Mouse (Mus musculus): ENCODE results near the gene Cxcr1. TPM values are rescaled to one million over a fixed set of nuclear protein-coding genes. Genes with fewer than 3 reads are reported as not detected.
"Not testable (repeated sequence)": the region's sequence is repeated elsewhere in the genome, so short reads cannot be mapped to it uniquely, and the experiment has no call there.

Gene Cxcr1
- total RNA-seq, 2 experiments from 2014 or later = not detected

DNA sequence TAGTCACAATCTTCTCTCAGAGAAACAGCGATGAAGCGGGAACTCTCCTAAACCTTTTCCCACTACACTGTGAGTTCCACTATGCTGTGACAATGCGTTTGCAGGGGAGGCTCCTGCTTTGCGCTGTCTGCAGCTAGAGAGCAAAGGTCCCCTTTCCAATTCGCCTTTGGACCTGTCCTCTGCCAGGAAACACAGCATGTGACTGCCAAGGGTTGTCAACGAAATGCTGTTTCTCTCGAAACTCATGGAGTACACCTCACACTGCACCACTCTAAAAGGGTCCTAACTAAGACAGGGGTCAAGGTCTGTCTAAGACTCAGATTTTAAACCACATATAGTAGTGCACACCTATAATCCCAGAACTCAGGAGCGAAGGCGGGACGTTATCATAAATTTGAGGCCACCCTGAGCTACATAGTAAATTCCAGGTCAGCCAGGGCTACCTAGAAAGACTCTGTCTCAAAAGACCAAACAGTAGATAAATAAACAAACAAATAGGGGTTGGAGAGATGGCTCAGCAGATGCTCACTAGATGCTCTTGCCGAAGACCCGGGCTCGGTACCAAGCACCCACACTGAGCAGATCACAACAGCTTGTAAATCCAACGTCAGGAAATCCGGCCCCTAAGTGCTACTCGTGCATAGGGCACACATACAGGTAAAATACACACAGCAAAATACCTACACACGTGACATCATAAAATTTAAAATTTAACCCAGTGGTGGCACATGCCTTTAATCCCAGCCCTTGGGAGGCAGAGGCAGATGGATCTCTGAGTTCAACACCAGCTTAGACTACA lies 2.4 kb upstream of the Cxcr1 start:
- no peak for DNase-seq (ENCODE audit: low spot score in 2 of 2)

DNA sequence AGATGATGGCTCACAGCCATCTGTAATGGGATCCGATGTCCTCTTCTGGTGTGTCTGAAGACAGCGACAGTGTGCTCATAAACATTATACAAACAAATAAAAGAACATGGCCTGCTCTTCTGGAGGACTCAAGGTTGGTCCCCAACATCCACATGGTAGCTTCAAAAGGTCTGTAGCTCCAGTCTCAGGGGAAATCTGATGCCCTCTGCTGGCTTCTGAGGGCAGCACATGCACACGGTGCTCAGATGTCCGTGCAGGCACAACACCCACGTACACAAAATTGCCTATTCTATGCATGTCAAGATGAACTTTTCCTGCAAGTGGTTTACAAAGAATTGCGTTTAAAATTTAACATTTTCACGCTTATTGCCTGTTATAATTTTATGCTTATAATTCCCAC lies 1.5 kb upstream of the Cxcr1 start:
- no peak for DNase-seq (ENCODE audit: low spot score in 2 of 2)

DNA sequence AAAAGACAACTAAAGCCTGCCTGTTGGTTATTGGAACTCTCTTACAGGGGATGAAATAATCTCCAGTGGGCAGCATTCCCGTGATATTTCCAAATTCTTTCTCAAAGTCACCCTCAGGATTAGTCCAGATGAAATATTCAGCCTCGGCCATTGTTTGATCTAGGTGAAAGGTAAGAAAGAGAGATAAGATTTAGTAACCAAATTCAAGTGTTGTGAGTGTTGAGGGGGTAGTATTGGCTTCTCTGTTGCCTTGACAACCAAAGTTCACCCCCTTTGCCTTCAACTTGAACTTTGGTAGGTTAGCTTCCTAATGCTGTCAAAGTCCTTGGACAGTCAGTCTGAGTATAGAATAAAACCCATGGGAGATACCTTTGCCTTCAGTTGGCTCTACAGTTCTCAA lies 1.7 kb downstream of the Cxcr1 start:
- DNase-seq (ENCODE audit: low spot score in 2 of 2) = no peak

DNA sequence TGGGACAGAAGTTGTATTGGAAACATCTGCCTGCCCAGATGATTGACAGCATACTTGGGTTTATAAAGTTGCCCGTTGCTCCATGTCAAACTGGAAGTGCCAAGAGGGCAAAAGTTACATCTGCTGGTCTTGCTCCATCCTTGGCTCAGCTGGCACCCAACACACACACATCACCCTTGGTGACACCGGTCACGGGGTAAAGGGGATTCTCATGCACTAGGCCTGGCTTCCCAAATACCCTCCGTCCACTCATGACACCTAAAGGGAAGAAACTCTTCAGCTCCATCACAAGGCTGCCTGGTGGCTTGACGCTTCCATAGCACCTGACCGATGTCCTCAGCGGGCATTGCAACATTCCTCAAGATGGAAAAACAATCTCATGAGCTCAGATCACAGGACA lies 4.0 kb downstream of the Cxcr1 start:
- no peak for DNase-seq (ENCODE audit: low spot score in 2 of 2)

DNA sequence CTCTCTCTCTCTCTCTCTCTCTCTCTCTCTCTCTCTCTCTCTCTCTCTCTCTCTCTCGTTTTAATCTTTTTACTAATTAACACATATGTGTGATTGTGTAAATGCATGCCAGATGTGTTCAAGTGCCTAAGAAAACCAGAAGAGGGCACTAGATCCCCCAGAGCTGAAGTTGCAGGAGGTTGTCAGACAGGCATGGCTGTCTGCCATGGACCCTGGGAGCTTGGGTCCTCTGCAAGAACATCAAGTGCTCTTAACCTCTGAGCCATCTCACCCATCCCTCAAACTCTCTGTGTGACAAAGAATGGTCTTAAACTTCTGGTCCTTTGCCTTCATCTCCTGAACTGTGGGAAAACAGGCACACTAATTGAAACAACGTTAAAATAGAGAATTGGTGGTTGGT lies 11.4 kb downstream of the Cxcr1 start:
- DNase-seq (ENCODE audit: low spot score in 2 of 2) = no peak

DNA sequence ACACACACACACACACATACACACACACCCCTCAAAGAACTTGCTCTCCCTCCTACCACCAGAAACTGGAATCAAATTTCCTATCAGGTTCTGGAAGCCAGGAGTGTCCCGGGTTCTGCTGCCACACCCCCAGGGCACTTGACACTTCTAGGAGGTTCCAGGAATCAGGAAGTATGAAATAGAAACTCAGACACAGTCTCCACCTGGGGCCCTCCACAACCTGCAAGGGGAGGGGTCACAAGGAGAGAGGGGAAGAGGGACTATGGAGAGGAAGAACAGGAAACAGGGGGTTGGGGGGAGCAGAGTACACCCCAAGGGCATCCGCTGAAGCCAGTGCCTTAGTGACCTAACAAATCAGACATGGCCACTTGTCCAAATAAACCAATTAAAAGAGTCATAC lies 13.0 kb downstream of the Cxcr1 start:
- DNase-seq (ENCODE audit: low spot score in 2 of 2) = no peak

DNA sequence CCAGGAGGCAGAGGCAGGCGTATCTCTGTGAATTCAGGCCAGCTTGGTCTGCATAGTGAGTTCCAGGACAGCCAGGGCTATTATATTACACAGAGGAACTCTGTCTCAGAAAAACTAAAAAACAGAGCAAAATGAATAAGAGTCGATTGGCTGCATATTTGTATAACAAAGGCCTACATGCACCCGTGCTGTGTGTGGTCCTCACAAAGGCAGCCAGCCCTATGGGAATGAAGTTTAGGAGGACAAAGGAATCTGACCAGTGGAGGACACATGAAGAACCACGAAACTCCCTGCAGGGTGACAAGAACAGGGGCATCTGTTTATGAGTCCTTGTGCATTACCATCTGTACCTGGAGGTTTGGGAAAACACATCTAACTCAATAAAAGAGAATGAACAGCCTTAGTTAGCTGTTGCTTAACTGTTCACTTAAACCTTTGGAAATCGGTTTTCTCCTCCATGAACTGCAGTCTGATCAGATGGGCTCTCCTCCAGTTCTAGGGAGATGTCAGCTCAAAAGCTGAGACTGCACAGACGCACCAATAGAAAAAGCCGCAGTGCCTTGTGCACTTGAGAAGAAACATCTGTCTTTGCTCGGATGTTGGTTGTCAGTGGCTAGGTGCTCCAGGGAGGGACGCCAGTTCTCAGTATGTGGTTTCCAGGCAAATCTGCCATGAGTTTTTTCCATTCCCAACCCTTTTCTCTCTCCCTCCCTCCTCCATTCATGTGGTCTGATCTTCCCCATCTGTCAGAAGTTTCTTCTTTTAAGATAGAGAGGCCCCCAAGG lies 14.6 kb downstream of the Cxcr1 start:
- no peak for DNase-seq (ENCODE audit: low spot score in 2 of 2)

DNA sequence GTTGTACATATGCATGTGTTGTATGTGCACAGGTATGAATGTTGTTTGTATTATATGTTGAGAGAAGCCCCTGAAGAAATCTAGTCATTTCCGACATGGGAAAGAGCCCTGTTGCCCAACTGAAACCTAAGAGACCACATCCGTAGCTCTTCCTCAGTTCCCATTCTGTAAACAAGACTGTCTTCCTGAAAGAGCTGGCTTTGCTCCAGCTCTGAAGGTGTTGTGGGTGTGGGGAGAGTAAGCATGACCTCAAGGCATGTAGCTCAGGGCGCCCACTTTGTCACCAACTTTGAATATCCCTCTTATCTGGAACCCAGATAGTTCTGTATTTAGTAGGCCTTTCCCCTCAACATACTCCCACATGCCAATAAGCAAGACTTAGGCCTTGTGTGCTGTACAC lies 15.8 kb downstream of the Cxcr1 start:
- no peak for DNase-seq (ENCODE audit: low spot score in 2 of 2)

DNA sequence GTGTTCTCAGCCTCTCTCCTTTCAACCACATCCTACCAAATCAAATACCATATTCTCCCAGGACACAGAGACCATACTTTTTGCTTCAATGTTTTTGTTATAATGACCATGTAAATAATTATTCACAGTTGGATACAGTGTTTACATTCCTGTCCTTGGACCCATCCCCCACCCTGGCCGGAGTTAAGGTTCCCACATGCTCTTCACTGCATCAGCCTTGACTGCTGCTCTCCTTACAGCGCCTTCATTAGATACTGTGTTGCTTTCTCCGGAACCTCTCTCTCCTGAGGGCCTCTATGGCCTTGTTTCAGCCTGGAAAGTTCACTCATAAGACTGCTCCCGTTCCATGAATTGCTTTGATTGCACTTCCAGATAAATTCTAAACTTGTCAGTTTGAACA lies 18.7 kb downstream of the Cxcr1 start:
- DNase-seq (ENCODE audit: low spot score in 2 of 2) = no peak

DNA sequence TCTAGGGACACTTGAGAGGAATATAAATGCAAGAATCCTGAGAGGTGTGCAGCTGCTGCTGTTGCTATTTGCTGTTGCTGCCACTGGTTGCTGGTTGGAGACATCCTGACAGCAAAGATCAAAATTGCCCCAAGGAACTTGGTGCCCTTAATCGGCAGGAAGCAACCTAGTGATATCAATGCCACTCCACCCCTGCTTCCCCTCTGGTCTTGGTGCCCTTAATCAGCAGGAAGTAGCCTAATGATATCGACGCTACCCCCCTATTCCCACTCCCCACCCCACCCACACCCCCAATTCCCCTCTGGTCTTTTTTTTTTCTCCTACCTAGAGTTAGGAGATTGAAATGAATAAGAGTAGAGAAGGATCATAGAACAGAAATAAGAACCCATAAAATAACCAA lies 21.7 kb downstream of the Cxcr1 start:
- no peak for DNase-seq (ENCODE audit: low spot score in 2 of 2)

DNA sequence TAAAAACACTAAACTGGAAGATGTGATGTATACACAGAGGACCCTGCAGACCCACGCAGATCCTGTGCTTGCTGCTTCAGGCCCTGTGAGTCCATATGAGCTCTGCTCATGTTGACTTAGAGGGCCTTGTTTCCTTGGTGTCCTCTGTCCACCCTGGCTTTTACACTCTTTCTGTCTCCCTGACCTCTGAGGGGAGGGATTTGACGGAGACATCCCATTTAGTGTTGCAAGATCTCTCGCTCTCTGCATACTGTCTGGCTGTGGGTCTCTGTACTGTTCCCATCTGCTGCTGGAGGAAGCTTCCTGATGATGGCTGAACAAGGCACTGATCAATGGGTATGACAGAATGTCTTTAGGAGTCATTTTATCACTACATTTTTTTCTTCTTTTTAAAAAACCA lies 24.7 kb downstream of the Cxcr1 start:
- DNase-seq (ENCODE audit: low spot score in 2 of 2) = no peak

DNA sequence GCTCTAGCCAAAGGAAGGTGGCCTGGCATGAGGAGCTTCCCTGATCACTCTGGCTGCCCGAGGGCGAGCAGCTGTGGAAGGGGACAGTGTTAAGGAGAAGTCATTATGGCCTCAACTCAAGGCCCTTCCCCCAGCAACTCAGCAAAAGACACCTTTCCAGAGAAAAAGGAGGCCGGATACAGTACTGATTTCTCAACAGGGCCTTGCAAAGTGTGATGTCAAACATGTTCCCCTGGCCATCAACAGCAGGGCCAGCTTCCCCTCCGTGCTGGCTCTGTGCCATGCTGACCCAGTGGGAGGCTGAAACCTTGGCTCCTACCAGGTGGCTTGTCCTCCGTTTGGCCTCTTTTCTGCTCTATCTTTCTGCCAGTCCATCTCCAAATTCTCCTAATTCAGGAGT lies 27.3 kb downstream of the Cxcr1 start:
- DNase-seq (ENCODE audit: low spot score in 2 of 2) = no peak

DNA sequence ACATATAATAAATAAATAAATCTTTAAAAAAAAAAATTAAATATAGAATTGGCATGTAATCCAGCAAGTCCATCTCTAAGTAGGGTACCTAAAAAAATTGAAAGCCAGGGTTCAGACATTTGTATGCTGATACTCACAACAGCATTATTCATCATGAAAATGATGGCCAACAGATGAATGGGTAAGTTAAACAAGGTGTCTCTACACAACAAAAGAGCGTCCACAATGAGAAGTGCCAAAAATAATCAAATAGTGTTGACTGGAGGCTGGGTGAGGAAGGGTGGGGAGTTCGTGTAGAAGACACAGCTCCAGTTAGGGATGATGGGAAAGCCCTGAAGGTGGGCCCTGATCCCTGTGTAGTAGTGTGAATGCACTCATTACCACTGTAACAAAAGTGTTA lies 34.4 kb downstream of the Cxcr1 start:
- DNase-seq (ENCODE audit: low spot score in 2 of 2) = no peak

DNA sequence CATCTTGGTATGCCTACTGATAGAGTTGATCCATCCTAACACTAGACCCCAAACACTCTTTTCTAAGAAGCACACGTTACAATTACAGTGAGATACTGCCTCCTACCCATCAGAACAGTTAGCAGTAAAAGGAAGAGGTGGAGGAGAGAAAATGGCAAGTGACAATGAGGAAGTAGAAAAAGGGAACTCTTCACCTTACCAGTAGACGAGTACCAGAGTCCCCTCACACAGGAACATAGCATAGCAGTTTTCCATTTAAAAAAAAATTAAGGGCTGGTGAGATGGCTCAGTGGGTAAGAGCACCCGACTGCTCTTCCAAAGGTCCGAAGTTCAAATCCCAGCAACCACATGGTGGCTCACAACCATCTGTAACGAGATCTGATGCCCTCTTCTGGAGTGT lies 34.8 kb downstream of the Cxcr1 start:
- not testable (repeated sequence) for DNase-seq (ENCODE audit: low spot score in 2 of 2)

DNA sequence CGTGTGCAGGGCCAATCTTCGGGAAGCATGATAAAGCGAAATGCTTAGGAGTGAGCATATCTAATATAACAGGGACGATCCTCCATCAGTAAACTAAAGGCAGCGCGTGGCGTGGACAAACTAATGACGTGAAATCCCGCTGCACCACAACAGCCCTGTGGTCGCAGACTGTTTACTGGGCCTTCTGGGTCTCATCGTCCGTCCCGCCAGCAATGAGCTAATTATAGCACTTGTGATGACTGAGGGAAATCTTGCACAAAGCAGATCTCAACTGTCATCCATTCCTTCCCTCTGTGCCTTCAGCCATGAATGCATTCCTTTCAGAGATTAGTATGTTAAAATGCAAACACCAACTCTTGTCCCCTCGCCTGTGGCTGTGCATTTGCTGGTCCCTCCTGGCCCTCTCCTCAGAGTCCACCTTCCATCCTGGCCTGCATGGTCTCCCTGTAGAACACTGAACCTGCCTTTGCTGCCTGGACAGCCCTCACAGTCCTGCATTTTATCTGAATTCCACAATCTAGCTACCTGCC lies 38.0 kb downstream of the Cxcr1 start:
- DNase-seq (ENCODE audit: low spot score in 2 of 2) = no peak

DNA sequence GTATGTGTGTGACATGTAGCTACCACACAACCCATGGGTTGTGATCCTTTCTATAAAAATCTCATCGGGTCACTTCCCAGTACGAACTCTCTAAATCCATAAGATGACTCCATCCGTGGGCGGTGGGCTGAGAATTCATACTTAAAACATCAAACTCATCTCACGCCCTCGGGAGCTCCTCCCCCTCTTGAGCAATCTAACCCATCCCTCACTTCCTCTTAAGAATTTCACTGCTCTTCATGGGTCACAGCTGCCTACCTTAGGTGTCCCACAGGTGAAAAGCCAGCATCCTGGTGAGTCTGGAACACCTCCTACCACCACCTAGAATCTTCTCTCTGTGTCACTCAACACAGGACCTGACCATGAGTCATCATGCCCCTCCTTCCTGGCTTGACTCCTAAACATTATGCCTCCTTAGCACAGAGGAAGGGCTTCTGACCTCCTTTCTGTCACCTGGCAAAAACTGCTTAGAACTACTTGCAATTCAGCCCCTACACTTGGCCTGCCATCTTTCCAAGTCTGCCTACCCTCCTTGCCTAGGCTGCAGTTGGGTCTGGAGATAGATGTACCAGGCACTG lies 38.9 kb downstream of the Cxcr1 start:
- no peak for DNase-seq (ENCODE audit: low spot score in 2 of 2)

DNA sequence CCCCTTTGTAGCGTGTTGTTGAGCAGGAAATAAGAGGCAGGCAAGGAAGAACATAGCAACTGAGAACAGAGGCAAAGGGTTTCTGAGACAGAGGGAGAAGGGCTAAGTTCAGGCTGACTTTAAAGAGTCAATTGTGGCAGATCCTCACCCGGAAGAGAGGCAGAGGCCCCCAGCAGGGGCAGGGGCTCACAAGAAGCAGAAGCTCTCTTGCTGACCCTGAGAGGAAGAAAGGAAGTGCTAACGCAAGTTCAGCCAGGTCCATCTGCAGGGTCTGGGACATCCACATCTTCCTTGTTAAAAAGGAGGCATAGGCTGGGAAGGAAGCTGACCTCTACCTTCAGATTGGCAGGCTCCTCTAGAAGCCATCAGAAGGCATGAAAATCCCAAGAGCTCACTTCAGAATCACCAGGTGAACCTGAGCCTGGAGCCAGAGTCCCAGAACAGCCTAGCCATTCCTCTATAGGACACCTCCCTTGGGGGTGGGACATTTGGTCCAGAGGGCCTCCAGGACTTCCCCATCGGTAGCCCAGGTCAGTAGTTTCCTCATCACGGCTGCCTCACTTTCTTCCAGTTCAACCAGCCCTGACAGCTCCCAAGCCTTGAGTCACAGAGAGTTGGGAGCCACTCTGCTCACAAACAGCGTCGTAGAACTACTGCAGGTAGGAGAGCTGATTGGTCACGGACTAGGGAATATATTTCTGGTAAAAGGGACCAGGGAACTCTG lies 40.8 kb downstream of the Cxcr1 start, which contains the start of gene Cxcr2:
Gene Cxcr2, plus strand, starts transcription at position 529 of the 724 bp plus-strand sequence.
- no peak for DNase-seq (ENCODE audit: low spot score in 2 of 2)

DNA sequence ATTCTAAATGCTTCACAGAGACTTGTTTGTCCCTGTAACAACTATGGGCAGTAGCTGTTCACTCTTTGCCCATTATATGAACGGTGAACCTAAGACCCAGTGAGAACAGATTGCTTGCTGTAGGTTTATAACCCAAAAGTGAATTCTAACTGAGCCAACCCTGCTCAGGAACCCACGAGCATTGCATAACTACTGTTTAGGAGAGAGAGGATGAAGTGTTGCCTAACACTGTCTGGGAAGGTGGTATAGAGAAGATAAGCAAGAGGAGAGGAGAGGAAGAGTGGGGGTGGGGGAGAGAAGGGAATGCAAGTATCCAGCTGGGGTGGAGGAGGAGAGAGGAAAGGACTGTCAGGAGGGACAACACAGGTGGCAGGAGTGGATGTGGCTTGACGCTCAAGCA lies 43.3 kb downstream of the Cxcr1 start:
- no peak for DNase-seq (ENCODE audit: low spot score in 2 of 2)

DNA sequence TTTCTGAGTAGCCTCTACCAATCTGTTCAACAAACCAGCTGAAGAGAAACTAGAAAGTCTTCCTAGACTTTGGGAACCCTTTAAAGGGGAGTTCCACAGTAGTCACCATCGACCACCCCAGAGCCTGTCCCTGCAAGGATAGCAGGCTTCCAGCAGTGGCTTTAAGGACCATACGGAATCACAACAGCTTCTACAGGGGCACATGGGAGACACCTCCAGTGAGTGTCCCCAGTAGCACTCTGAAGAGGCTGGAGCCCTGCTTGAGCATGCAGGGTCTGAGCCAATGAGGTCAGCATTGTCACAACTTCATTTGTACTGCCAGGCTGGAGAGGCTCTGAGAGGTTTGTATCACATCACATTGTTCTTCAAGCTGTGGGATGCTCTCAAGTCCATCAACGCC lies 44.3 kb downstream of the Cxcr1 start:
- DNase-seq (ENCODE audit: low spot score in 2 of 2) = no peak

DNA sequence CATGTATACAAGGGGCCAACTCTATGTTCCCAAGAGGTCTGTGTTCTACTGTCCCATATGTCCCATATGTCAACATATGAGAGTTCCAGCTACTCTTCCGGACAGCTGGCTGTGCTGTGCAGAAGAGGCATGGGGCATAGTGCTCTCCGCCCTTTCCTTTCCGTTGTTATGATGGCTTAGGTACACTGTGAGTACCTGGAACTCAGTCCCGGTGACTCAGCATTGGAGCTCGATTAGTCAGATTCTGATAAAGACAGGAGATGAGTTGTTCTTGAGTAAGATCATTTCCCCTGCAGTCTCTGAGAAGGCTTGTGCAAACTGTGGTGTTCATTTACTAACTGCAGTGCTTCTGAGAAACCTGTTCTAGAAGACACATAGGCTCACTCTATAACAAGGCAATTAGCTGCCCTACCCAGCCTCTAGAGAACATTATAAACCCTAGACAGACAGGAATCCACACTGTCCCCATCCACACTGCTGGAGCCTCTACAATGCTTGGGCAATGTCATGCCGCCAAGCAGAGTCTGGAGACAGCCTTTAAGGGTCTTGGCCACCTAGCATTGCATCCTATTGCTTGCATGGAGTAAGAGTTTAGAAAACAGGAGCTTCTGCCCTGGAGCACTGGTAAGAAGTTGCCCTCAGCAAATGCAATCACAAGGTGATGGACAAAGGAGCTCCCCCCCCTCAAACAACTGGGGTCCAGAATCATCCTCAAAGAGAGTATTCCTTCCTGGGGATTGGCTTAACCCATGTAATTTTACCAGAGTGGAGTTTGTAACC lies 45.1 kb downstream of the Cxcr1 start:
- DNase-seq (ENCODE audit: low spot score in 2 of 2) = no peak
